Mouse (Mus musculus) G1E-ER4 (cell line): Measurements from ENCODE around the gene Spop. TPM values are rescaled to one million over a fixed set of nuclear protein-coding genes. Genes with fewer than 3 reads are reported as not detected.

Experiments used
- GATA1 ChIP-seq: IDR thresholded peaks from one replicate; pipeline ENCODE4 v1.8.0; 2012; ENCODE audit warnings: low read length, inconsistent platforms
- polyA plus RNA-seq: library from polyadenylated mRNA; stranded (reverse); fragments of >175 nt; gene quantifications from 2 replicates; pipeline ENCODE4 v1.2.3, GENCODE M21; 2012

Gene Spop
- polyA plus RNA-seq, 1 experiment, result 40.0 TPM

DNA sequence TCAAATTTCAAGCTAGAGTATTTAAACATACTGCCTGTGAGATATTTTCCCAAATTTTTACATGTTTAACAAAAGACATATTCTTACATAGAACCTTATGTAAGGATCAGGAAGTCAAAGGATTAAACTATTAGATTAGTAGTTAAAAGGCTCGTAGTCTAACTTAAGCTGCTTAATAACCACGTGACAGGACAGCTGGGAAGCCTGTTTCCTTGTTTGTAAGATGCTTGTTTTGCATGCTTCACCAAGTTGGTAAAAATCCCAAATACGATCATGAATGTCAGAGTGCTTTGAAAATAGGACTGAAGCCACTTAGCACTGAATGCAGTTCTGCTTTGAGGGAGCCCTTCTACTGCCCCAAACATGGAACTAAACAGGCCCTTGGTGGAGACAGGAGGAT is 34.5 kb downstream of the Spop start:
- no peak for TF ChIP-seq GATA1

- no peak for TF ChIP-seq GATA1
Observed at GRCm38 (mm10) chr11:95455331-95455730, 41.5 kb downstream of the Spop start.

DNA sequence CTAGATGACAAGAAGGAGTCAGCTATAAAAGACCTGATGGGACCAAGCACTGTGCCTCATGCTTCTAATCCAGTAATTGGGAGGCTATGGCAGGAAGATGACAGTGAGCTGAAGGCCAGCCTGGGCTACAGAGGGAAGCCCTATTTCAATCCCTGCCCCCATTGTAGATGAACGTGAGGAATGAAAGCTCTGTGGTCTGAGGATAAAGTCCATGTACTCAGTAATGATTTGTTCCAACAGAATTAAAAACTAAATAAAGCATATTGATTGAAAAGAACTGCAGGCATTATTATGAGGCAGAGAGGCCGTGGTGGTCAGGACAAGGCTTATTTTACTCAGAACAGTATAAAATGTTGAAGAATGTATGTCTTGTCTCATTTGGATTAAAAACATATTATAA is 47.0 kb downstream of the Spop start:
- no peak for TF ChIP-seq GATA1

GRCm38 (mm10) chr11:95462168-95462567 is 48.3 kb downstream of the Spop start:
- no peak for TF ChIP-seq GATA1

DNA sequence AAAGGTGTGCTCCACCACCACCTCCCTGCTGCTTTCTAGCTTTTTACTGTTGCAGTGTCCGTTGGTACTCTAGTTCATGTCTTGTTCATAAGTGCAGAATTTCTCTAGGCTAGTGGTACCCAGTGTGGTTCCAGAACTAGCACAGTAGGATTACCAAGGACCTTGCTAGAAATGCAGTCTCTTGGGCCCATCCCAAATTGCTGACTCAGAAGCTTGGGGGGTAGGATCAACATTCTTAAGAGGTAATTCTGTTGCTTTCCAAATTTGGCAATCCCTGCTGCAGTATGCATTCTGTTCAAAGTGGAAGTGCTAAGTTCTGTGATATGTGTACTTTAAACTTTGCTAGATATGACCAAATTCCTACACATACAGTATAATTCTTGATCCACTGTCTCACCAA is 53.9 kb downstream of the Spop start:
- TF ChIP-seq GATA1, result no peak

- no peak for TF ChIP-seq GATA1
Observed at GRCm38 (mm10) chr11:95472942-95473341, 59.1 kb downstream of the Spop start.

DNA sequence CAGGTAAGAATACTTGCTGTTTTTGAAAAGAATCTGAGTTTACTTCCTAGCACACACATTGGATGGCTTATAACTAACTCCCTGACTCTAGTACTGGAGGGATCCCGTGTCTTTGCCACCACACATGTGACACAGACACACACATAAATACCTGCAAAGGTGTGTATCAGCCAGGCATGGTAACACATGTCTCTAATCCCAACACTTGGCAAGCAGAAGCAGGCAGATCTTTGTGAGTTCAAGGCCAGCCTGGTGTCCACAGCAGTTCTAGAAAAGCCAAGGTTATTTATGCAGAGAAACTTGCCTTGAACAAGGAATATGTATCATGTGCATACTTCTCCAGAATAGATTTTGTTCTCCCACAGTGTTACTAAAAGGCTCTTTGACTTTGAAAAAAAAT is 59.6 kb downstream of the Spop start:
- TF ChIP-seq GATA1, result no peak

GRCm38 (mm10) chr11:95476323-95476722 is 62.4 kb downstream of the Spop start:
- TF ChIP-seq GATA1, result no peak

DNA sequence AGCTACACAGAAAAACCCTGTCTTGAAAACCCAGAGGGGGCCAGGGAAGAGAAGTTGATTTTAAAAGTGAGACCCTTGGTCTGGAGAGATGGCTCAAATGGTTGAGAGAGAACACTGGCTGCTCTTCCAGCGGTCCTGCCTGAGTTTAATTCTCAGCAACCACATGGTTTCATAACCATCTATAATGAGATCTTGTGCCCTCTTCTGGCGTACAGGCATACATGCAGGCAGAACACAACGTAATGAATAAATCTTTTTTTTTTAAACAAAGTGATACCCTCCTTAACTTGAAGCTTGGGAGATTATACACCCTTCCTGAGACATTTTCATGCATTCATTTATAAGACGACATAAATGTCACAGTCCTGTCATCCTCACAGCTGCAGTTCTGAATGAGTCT is 65.6 kb downstream of the Spop start:
- no peak for TF ChIP-seq GATA1

DNA sequence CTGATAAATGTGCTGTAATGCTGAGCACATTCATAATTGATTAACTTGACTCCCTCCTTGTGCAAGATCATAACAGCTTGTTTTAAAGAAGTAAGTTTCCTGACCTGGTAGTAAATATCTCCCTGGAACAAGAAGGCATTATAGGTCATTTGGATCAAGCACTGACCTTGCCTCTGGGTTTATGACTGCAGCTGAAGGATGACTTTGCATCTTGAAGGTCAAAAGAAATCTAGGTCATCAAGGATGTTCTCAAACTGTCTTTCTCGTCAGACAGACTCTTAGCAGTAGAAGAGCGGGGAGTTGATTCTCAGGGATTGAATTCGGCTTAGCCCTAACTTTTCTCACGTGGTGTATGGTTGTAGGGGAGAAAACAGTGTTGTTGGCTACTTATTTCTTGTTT is 66.8 kb downstream of the Spop start:
- no peak for TF ChIP-seq GATA1

DNA sequence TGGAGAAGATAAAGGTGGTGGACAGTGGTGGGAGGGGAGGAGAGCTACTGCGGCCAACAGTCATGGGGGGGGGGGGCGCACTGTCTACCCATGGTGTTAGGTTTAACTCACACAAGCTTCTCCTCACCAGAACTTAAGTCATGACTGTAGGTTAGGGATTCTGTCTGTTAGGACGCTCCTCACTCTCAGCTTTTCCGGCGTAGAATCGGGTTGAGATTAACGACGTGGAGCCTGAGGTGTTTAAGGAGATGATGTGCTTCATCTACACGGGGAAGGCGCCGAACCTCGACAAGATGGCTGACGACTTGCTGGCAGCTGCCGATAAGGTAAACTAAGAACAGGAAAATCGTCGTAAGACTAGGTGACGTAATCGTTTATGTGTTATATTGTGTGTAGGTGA is 71.8 kb downstream of the Spop start:
- no peak for TF ChIP-seq GATA1

DNA sequence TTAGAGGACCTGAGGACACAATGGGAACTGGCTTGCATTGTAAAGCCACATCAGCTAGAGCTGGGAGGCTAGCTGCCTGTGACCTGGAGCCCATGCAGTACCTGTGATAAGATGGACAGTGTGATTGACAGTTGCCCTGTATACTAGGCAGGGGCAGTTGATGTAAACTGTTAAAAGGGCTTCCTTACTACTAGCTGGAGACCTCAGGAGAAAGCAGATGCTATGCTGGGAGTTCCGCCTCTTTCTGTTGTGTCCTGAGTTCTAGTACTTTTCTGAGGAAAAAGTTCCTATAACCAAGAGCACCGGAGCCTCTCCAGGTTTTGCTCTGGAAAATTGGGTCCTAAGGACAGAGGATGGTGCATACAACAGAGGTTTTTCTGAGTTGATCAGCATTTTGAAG is 73.4 kb downstream of the Spop start:
- TF ChIP-seq GATA1, result no peak

- TF ChIP-seq GATA1, result no peak
Observed at GRCm38 (mm10) chr11:95490104-95490503, 76.2 kb downstream of the Spop start.

DNA sequence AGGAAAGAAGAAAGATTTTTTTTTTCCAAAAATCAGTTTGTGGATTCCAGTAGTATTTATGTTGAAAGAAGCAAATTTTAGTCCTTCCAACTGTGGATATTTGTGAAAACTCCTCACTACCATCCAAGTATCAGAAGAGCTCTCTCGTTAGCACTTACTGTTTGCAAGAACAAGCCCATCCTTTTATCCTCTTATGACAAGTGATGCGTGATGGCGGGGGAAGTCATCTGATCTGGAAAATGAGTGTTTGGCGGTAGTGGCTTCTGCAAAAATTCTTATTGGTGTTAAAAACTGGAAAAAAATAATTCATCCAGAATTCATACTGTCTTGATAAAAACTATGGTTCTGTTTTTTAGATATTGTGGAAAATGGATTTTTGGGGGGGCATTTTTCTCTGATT is 78.4 kb downstream of the Spop start:
- no peak for TF ChIP-seq GATA1

DNA sequence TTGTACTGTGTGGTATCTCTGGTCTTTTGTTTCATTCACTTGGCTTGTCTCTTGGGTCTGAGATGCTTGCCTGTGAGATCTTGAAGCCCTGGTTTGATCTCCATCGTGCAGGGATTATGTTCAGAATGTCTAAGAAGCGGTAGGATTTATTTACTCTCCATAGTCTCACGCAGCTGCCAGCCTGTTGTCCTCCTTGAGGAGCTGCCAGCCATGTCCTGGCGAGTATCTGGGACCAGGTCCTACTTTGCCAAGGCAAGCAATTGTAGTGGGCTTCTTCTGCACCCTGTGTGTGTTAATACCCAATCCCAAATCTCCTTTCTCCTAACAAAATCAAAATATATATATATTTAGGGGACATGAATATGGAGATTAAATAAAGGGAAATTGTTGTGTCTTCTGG is 79.1 kb downstream of the Spop start:
- TF ChIP-seq GATA1, result no peak

DNA sequence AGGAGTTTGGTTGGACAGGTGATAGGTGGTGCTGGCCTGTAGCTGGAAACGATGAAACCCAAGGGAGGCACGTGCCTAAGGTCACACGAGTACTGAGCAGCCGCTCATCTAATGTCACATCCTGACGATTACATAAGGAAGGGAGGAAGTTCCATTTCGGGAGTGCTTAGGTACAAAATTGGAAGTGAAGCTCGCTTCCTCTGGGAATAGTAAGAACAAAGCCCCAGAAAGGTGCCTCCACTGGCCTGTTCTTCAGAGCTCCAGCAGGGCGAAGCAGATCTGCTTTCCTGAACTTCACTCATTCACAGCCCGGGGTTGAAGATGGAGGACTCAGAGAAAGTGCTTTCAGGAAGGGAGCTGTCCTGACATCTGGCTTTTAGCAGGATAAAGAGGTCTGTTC is 80.1 kb downstream of the Spop start:
- TF ChIP-seq GATA1, result no peak

DNA sequence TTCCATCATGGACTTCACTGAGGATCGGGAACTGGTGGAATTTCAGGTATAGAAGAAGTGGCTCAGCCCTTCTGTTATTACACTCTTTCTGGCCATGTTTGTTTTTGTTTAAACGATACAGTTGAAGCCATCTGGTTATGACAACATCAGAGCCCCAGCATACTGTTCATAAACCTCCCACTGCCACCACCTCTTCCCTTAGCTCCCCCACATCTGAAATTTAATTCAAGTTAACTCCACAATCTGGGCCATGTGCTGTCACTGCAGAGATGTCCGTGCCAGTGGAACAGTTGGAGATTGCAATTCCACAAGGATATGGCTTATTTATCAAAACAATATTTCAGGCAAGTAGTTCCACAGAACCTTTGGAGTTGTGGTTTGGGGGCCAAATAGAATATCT is 80.5 kb downstream of the Spop start:
- TF ChIP-seq GATA1, result no peak

- no peak for TF ChIP-seq GATA1
Observed at GRCm38 (mm10) chr11:95495883-95496282, 82.0 kb downstream of the Spop start.
